Mouse (Mus musculus): ENCODE data around the gene Creb1. TPM values are rescaled to one million over a fixed set of nuclear protein-coding genes. Genes with fewer than 3 reads are reported as not detected.
A peak's percentile ranks its signal among the peaks of the same experiment; 100 is the strongest.

The Creb1 gene
- 10 to 100 TPM; 14.7 to 17.6 TPM for total RNA-seq (2021)
- long read RNA-seq, experiment 1, partial matches to known transcripts, result 0 of 9 reads
- long read RNA-seq, experiment 1, other reads (novel, unspliced or antisense), result 8 of 9 reads
- long read RNA-seq, experiment 2, full-length matches to known transcripts, result 1 of 6 reads
- long read RNA-seq, experiment 2, partial matches to known transcripts, result 0 of 6 reads
- long read RNA-seq, experiment 2, other reads (novel, unspliced or antisense), result 5 of 6 reads

DNA sequence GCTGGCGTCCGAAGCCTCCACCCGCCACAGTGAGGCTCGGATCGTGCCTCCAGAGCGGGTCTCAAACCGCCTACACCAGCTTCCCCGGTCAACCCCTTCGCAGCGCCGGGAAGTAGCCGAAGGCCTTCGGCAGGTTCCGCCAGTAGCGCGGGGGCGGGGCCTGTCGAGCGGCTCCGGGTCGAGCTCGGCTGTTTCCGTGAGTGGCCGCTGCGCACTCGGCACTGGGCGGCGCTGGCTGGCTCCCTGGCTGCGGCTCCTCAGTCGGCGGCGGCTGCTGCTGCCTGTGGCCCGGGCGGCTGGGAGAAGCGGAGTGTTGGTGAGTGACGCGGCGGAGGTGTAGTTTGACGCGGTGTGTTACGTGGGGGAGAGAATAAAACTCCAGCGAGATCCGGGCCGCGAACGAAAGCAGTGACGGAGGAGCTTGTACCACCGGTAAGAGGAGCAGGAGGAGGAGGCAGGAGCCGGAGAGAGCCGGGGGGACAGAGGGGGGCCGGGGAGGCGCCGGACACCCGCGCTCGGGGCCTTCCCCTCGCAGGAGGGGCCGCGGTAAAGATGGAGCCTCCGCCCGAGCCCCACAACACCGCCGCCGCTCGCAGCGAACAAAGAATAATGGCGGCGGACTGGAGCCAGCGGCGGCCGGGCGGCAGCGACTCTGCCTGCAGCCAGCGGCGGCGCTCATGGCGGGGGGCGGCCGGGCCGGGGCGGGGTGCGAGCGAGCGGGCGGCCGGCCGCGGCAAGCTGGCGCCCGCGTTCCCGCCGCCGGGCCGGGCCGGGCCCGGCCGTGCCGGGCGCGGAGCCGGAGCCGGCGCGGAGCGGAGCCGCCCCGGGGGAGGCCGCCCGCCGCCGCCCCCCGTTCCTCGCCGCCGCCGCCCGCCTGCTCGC lies at the start of gene Creb1:
Gene Creb1, plus strand, starts transcription at position 57 of the 882 bp plus-strand sequence.
- DNase-seq, result peak; percentile 97 to 98
- intact Hi-C loops (cut with DNase I), result loop anchor here (5.0 to 10.0 kb wide), 2 partner anchors 84 to 152 kb away; partner anchors contain the start of gene Mettl21a

GRCm38 (mm10) chr1:64488521-64489029 lies 43.9 kb upstream of the Creb1 start:
- intact Hi-C loops (cut with DNase I), result no loop called here
- DNase-seq, result no peak

- DNase-seq, result no peak
- intact Hi-C loops (cut with DNase I), result no loop called here
Measured at GRCm38 (mm10) chr1:64496803-64497202, 35.6 kb upstream of the Creb1 start.

DNA sequence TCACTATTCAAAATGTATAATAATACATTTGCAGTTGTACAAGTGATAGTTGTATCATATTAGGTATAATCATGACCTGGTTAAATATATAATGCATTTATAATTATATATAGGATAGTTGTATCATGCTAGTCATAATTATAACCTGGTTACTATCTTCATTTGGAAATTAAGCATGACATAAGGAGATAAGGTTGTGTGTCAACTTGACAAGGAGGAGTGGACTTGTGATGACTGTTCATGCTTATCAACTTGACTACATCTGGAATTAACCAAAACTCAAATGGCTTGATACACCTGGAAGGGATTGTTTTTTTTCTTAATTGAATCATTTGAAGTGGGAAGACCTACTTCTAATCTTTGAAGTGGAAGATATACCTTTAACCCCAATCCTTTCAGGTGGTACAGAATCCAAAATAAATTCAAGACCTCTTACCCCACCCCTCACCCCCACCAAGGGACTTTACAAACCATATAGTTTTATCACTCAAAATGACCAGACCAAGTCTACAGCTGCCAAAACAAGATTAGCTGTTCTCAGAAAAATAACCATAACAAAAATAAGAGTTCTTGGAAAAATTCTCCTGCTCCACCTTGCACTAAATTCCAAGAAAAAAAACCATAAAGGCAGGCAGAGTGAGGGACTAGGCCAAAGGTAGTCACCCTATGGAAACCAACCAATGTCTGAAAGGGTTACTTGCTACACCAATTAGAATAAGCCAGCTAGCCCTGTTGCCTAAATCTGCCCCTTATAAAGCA lies 30.9 kb upstream of the Creb1 start:
- intact Hi-C loops (cut with DNase I), result no loop called here
- DNase-seq, result no peak

GRCm38 (mm10) chr1:64508479-64509096 lies 23.9 kb upstream of the Creb1 start:
- intact Hi-C loops (cut with DNase I), result no loop called here
- no peak for DNase-seq

DNA sequence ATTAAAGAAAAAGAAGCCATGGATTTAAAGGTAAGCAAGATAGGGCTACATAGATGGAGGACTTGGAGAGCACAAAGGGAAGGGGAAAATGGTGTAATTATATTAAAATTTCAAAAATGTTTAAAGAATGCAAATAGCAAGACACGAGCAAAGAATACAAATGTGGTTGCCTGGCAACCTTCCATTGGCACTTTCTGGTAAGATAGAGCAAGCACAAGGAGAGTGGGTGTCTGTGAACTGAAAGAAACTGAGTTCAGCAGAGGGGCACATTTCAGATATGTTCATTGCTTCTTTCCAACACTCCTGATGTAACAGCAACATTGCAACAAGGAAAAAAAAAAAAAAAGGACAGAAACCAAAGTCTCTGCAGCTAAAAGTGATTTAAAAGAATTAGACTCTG lies 22.8 kb upstream of the Creb1 start:
- intact Hi-C loops (cut with DNase I), result no loop called here
- DNase-seq, result no peak

DNA sequence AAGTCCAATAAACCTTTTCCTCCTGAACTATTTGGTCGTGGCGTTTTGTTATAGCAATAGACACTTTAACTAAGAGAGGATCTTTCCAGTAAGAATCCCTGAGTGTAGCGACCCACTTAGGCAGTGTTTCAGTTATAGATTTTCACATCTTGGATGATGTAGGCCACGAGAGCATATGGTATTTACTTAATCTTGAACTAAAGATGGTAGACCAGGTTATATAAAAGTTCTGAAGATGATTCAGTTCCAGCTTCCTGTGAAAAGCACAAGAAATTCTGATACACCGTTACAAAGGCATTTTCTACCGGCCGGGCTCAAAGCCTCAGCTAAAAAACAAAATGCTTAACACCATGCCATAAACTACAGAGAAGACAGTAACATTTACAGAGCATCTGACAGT lies 18.3 kb upstream of the Creb1 start:
- intact Hi-C loops (cut with DNase I), result no loop called here
- no peak for DNase-seq

DNA sequence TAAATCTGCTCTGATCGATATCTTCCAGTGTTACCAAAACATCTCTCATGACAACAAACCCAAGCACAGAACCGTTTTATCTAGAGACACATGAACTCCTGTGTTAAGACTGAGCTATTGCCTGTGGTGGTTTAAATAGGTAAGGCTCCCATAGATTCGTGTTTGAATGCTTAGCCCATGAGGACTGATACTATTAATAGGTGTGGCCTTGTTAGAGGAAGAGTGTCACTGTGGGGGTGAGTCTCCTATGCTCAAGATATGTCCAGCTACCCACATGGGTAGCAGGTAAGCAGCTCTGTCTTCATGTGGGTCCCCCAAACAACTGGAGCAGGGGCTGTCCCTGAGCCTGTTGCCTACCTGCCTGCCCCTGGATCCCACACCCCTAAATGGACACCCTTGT lies 15.9 kb upstream of the Creb1 start:
- no peak for DNase-seq
- intact Hi-C loops (cut with DNase I), result no loop called here

DNA sequence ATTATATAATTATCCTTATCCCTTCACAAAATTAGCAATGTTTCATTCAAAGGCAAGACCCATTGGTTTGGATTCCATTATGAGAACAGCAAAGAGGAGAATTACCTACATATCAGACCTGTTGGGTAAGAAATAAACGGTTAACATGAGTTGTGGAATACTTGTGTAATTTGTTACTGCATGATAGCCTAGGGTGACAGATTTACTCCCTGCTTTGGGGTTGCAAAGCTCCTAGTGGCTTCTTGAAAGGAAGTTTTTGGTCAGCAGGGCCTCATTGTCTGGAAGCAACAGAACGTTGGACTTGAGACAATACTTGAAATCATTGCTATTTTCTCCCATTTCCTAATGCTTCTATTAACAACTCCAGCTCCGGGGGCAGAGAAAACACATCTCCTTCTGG lies 14.0 kb upstream of the Creb1 start:
- intact Hi-C loops (cut with DNase I), result no loop called here
- DNase-seq, result no peak

DNA sequence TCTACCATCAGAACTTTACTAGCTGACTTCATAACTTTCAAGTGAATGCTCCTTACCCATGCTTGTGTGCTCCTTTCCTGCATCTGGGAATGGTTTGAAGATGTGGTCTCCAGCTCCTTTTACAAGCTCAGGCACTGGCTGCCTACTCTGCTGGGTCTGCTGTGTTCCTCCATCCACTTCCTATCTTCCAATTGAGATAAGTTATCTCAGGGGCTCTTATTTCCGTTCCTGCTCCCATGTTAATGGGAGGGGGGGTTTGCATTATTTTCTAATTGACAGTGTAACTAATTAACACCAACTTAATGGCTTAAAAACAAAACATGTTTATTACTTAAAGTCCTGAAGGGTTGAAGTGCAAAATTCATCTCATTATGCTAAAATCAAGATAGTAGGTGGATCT lies 13.1 kb upstream of the Creb1 start:
- intact Hi-C loops (cut with DNase I), result no loop called here

GRCm38 (mm10) chr1:64519901-64520300 lies 12.5 kb upstream of the Creb1 start:
- intact Hi-C loops (cut with DNase I), result no loop called here
- DNase-seq, result no peak

More for the DNA sequence above, 13.1 kb upstream of the Creb1 start:
- DNase-seq, result no peak

- intact Hi-C loops (cut with DNase I), result no loop called here
- DNase-seq, result no peak
Measured at GRCm38 (mm10) chr1:64521734-64522133, 10.7 kb upstream of the Creb1 start.

DNA sequence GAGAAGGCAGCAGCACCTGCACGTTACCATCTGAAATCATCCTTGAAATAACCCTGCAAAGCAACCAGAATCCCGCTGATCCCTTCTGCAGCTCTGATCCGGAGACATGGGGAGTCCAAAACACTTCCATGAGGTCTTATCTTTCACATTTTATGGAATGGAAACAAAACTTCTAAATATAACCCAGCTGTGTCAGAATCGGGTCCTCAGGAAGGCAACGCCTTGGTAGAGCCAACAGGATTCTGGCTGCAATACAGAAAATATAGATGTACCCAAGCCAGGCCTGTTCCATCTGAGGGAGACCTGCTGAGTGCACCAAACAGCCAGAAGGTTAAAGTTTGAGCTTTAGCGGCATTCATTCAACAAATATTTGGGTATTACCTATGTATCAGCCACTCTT lies 9.8 kb upstream of the Creb1 start:
- intact Hi-C loops (cut with DNase I), result no loop called here

GRCm38 (mm10) chr1:64523117-64523516 lies 9.3 kb upstream of the Creb1 start:
- DNase-seq, result no peak
- intact Hi-C loops (cut with DNase I), result no loop called here

More for the DNA sequence above, 9.8 kb upstream of the Creb1 start:
- no peak for DNase-seq

- no peak for DNase-seq
- intact Hi-C loops (cut with DNase I), result no loop called here
Measured at GRCm38 (mm10) chr1:64524661-64525060, 7.8 kb upstream of the Creb1 start.

DNA sequence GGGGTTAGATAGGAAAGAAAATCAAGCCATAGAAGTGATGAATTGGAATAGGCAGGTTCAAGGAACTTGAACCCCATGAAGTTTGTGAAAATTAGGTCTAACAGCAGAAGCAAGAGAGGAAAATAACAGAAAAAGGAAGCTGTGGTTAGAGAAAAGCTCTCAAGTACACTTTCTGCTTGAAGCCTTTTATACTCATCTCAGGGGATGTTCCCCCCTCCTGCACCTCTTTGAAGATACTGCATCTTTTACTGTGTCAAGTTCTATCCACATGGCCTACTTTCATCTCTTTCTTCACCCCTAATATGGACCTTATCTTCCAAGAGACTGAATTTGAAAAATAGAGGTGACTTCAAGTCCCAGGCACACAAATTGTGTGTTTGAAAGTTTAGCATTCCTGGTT lies 4.8 kb upstream of the Creb1 start:
- intact Hi-C loops (cut with DNase I), result no loop called here
- DNase-seq, result no peak

GRCm38 (mm10) chr1:64529781-64530315 lies 2.6 kb upstream of the Creb1 start:
- intact Hi-C loops (cut with DNase I), result loop anchor here (5.0 to 10.0 kb wide), 2 partner anchors 87 to 155 kb away; partner anchors contain the start of gene Mettl21a
- DNase-seq, result no peak

DNA sequence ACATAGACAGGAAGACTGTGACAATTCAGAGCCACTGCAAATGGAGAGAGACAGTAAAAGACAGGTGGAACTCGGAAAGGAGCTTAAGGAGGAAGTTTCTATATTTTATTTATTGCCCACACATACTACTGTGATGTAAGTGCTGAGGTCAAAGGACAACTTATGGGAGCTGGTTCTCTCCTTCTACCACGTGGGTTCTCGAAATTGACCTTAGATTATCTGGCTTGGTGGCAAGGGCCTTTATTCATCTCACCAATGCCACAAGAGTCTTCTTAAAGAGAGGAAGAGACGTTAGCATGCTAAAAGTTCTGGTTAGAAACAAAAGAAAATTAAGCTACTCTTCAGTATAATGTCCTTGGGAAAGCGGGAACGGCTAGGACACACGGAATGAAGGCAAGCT lies 897 bp upstream of the Creb1 start:
- intact Hi-C loops (cut with DNase I), result loop anchor here (5.0 to 10.0 kb wide), 2 partner anchors 86 to 153 kb away; partner anchors contain the start of gene Mettl21a
- no peak for DNase-seq

- no peak for DNase-seq
- intact Hi-C loops (cut with DNase I), result loop anchor here (5.0 to 10.0 kb wide), 2 partner anchors 85 to 153 kb away; partner anchors contain the start of gene Mettl21a
Measured at GRCm38 (mm10) chr1:64532067-64532523, 350 bp upstream of the Creb1 start.
